Mouse (Mus musculus): ENCODE measurements around the gene Stk11.

Gene Stk11

DNA sequence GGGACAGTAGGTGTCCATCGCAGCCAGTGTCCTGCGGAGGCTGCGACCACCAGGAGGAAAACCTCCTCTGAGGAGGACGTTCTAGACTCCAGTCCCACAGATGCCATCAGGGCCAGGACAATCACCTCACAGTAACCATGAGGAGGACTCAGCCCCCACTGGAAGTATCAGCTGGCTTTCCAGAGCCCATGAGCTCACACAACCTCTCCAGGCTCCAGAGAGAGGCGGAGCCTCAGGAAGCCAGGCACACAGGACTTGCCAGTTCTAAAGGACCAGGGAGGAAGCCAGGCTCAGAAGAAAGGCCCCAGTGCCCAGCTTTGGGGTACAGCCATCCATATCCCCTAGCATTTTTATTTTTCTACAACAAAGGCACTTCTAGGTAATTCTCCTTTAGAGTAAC lies 20.1 kb upstream of the Stk11 start:
- peak; percentile 60 for DNase-seq

DNA sequence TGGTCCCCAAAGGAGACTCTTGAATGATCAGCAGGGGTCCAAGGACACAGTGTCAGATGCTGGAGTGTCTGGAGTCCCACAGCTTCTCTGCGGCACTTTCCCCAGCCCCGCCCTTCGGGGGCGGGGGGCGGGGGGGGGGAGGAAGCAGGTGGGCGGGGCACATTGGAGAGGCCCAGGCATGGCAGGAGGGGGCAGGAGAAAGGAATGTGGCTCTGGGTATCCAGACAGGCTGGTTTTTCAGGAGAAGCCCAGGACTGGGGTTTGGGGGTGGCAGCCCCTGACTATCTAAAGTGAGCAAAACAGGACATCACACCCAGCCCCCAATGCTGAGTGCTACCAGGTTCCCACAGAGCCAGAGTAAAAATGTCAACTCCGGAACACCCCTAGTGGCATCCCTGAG lies 18.3 kb upstream of the Stk11 start:
- DNase-seq = no peak

DNA sequence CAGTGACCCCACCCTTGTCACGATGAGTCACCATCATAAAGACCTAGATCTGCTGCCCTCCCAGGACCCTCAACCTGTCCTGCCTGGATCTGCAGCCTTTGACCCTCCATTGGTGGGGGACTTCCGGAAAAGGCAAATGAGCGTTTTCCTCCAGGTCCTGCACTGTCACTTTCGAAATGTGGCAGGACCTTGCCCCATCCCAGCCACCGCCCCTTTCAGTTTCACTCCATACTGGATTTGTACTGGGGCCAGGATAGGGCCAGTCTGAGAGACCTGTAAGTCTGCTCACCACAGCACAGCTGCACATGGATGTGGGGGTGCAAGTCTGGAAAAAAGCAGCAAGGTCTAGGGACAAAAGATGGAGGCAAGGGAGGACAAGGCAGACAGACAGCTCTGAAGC lies 17.0 kb upstream of the Stk11 start:
- DNase-seq = no peak

DNA sequence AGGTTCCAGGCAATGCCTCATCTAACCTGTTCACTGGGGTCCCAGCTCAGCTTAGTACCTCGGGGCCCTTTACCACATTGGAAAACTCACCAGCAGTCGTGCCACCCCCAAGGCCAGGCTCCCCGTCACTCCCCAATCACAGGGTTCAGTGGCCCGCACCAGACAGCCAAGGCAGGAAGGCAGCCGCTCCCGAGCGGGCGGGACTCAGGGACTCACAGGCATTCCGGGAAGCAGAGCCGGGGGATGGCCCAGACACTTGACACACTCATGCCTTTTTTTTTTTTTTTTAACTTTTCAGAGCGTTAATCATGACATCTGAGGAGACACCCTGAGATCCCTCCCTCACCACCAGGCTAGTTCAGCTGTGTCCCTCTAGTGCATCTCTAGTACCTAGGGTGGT lies 14.6 kb upstream of the Stk11 start:
- DNase-seq = peak; percentile 62

DNA sequence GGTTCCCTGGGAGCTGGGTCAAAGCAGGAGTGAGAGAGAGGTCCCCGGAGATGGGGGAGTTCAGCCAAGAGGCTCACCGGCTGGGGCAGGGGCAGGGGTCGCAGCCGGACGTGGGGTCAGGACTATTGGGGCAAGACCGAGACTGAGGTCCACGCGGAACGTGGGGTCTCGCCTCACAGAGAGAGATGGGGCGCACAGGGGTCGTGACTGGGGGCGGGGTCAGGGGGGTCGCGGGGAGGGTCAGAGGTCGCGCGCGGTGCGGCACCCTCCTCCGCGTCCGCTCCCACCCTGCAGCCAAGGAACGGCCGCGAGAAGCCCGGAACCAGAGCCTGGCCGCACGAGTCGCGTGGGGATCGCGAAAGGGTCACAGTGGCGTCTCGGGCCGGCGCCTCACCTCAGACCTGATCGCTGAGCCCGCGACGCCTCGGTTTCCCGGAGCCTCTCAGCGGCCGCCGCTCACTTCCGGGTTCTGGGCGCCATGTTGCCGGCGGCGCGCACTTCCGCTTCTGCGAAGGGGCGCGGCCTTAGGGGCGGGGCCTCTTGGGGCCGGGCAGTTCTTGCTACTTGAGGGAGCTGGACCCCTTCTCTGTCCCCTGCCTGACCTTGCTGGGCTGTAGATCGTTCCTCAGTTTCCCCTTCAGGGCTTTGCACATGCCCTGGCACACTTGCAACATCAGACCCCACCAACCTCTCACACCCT lies 13.2 kb upstream of the Stk11 start:
- DNase-seq = peak; percentile 93

DNA sequence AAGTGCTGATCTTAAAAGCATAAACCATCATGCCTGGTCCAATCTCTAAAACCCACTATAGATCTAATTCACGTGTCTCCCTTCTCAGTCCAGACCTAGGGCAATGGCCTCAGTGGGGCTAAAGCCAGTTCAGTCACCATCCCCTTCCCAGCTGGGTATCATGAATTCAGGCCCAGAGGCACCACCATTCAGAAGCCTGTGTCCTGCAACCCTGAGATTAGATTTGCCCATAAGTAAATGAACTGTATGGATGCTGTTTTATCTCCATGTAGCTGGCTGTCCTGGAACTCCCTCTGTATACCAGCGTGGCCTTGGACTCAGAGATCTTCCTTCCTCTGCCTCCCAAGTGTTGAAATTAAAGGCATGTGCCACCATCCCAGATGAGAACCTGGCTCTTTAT lies 12.6 kb upstream of the Stk11 start:
- no peak for DNase-seq

DNA sequence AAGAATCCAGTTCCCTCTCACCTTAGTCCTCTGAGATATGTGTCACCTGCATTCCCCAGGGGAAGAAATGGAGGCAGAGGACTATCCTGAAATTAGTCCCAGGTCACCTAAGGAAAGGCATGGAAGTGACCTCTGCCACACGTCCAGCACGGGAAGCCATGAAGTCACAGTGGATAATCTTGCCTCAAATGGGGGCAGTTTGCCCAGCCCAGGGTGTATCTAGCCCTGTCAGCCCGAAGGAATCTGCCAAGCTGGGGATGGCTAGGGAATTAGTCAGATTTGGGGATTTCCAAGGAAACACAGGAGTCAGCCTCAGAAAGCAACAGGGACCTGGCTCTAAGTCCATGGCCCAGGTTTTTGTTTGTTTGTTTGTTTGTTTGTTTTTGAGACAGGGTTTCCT lies 11.4 kb upstream of the Stk11 start:
- DNase-seq = no peak

DNA sequence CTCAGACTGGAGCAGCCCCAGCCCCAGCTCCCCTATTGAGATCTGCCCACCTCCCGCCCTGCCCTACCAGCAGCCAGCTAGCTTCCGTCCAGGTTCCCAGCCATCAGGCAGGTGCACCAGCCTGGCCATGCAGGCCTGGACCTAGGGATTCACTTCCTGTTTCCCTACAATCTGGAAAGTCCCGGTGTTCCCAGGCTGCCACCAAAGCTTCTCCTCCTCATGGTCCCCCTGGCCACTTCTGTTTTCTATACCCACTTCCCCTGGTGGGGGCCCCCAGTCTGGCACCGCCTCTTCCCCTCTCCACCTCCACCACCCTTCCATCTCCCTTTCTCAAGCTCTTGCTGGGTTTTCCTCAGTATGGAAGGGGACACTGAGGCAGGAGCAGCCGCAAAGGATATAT lies 10.1 kb upstream of the Stk11 start, which contains the start of gene Sbno2:
Sbno2 (minus strand) TSS at position 112 of the 400 bp plus-strand sequence.
- DNase-seq = peak; percentile 25

DNA sequence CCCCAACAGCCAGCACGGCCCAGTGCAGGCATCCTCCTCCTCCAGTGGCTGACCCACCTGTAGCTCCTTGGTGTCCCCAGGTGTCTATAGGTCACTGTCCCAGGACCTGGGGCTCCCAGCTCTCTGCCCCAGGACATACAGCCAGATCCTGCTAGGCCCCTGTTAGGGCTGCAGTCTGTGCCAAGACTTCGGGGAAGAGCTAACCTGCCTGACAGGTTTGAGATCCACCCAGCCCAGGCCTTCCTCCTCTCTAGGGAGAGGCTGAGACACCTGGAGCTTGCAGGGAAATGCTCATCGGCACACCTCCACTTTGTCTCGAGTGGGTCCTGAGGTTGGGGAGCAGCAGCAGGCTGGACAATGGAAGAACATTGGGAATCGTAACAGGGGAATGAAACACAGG lies 9.7 kb upstream of the Stk11 start:
- DNase-seq = no peak

DNA sequence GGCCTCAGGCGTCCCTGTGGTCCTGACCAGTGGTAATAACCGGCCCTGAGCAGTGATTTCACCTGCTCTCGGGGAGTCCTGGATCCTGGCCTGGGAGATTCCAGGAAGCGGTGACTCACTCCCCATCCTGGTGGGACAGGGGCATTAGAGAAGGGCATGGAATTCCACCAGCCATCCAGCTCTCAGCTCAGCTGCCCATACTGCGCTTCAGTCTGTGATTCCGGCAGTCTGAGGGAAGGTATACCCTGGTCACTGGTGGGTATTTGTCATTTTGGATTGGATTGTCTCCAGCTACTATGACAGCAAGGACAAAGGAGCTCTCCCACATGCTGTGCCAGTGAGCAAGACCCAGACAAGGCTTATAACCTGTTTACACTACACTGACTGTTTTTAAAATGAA lies 7.9 kb upstream of the Stk11 start:
- DNase-seq = no peak

DNA sequence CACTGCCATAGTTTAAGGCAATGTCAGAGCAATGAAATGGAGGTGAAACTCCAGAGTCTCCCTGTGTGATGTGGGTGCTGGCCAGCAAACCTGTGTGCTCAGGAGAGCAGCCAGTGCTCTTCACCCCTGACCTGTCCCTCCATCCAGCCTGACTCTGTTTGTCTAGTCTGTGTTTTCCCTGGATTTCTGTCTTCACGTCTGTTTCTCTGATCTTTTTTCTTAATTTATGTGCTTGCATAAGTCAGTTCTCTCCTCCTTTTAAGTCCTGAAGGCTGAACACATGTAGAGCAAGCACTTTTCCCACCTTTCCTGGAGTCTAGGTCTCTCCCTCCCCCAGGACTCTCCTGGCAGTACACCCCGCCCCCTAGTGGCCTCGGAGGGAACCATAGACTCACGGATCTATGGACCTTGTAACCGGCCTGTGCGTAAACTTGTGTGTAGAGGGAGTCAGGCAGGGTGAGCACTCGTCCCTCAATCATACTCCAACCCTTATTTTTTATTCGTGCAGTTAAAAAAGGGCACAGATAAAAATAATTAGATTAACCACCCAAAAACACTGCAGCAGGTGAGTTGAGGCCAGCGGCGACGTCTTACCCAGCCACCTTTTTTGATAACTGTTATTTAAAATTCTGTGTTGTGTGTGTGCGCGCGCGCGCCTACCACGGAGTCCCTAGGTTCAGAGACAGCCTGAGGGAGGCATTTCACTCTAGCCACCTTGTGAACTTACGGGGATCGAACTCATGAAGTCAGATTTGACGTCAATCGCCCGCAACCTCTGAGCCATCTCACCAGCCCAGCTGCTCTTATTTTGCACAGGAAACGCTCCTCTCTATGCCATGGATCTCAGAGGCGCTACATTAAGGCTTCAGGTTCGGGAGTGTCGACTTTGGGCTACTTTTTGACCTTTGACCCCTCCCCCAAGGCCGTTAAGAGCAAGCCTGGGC lies 990 bp upstream of the Stk11 start:
- DNase-seq = peak; percentile 96

DNA sequence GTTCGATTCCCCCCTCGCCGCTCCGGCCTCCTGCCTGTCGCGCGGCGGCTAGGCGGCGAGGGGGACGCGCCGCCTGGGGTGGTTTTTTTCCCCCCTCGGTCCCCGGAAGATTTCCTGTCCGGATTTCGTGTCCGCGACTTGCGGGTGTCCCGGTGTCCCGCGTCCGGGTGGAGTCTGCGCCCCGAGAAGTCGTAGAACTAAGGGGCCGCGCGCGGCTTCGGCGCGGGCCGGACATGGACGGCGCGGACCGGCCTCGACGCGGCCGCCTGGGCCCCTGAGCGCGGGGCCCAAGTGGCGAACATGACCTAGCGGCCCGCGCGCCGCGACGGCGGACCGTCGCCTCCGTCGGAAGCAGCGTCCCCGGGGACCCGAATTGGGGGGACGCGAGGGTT lies 337 bp downstream of the Stk11 start:
- DNase-seq = no peak

DNA sequence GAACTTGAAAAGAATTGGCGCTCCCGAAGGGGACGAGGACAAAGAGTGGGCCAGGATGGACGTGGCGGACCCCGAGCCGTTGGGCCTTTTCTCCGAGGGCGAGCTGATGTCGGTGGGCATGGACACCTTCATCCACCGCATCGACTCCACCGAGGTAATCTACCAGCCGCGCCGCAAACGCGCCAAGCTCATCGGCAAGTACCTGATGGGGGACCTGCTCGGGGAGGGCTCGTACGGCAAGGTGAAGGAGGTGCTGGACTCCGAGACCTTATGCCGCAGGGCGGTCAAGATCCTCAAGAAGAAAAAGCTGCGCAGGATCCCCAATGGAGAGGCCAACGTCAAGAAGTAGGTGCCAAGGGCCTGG lies 942 bp downstream of the Stk11 start:
- peak; percentile 32 for DNase-seq

DNA sequence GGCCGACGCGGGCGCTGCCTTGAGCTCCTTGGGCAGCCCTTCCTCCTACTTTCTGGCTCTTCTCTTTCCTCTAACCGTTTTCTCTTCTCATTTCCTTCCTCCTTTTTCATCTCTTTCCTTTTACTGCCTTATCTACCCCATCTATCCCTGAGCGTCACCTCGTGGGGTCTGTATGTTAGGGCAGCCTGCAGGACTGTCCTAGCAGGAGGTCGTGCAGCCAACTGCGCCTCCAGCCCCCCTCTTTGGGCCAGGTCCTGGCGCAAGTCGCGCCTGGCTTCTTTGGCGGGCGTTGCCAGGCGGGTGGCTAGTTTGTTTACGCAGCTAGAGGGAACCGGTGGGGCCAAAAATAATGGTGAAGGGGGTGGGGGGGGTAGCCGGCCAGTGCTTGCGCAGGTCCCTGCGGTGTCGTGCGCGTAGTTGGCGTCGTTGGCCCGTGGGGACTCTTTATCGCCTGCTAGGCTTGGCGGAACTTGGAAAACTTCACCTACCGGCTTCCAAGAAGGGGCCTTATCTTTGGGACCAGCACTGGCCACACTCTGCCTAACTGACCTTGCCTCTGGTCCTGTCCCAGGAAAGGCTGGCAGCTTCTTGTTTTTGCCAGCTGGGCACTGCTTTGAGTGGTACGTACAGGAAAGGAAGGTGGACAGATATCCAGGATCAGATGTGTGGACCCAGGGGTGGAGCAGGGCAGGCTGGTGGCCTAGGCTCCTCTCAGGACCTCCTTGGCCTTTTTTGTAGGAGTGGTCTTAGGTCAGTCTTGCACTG lies 1.5 kb downstream of the Stk11 start:
- DNase-seq = peak; percentile 68

DNA sequence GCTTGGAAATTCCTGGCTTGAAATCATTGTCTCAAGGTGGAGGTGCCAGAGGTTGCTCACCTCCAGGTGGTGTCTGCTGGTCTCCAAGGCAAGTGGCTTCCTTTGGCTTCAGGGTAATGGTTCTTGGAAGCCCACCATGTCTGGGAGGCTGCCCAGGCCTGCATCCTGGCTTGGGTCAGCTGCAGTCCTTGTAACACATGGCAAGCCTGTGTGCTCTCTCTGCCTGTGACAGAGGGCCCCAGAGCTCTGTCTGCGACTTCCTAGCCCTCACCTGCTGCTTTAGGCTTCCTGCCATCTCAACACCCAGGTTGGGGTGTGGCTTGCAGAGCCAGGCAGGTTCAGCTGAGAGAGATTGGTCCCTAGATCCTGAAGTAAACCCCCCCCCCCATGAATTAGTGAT lies 2.1 kb downstream of the Stk11 start:
- no peak for DNase-seq

DNA sequence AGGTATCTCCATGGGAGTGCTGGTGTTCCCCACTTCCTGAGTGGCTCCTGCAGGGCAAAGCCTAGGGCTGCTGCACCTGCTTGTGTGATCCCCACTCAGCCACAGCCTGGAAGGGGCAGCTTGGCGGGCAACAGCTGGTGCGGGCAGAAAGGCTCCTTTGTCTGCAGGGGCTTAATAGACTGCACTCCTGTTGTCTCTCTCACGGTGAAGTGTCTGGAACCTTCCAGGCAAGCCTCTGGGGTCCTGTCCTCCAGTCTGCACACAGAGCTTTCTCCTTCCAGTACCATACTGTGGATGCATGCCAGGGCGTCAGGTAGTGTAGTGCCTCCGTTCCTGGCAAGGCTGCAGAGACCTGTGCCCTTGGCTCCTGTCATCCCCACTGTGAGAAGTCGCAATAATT lies 2.9 kb downstream of the Stk11 start:
- no peak for DNase-seq

DNA sequence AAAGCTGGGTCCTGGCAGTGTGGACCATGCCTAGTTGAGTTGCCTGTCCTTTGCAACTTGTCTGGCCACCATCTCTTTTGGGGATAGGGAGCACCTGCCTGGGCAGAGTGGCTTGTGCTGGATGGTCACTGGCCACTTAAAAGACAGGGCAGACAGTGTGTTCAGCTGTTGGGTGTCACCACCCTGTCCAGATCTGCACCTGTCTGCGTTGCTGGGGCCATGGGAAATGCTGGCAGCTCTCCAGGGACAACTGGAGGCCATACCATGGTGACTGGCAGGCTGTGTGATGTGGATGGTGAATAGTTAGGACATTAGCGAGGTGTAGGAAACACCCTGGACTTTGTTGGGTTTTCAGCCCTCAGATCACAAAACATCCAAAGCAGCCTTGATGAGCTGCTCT lies 4.5 kb downstream of the Stk11 start:
- no peak for DNase-seq

DNA sequence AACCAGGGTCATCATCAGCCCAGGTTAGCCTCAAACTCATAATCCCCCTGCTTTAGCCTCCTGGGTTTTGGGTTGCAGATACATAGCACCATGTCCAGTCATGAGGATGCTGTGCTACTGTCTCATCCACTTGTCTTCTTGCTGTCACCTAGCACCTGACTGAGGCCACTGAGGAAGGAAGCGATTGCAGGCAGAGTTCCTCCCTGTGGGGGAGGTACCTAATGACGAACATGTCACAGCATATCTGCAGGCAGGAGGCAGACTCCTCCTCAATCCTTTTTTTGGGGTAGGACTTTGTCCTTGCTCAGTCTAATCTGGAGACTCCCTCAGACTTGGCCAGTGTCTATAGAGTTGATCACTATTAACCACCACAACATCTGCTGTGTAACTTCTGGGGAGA lies 6.0 kb downstream of the Stk11 start:
- DNase-seq = no peak

DNA sequence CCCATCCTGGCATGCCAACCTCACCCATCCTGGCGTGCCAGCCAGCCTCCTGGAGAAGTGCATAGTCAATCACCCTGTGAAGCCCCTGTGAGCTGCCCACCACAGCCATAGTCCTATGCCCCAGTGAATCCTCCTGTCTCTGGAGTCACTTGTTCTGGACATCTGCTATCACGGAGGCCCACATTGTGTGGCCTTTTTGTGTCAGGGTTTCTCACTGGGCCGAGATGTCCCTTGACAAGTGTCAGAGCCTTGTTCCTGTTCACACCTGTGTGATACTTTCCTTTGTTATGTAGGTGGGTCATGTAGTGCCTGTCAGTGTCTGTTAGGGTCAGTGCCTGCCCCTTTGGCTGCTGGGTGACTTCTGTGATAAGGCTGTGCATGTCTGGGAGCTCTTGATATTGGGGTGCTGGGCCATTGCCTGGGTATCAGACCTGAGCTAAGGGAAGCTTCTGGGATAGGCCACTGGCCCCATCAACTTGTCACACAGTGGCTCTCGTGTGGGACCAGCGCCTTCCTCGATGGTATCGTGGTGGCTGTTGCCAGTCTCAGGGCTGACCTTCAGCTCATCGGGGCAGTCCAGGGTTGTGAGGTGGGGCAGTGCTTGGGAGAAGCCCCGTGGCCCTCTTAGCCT lies 8.4 kb downstream of the Stk11 start:
- no peak for DNase-seq

DNA sequence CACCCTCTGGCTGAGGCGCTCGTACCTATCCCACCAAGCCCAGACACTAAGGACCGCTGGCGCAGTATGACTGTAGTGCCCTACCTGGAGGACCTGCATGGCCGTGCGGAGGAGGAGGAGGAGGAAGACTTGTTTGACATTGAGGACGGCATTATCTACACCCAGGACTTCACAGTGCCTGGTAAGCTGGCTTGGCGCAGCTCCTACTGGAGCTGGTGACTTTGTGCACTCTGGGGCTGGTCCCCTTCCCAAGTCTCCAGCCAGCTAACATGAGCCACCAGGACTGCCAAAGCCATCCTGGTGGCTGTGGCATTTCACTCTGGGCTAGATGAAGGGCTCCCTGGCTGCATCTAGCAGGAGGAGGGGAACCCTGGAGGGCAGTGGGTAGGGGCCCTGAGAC lies 12.3 kb downstream of the Stk11 start:
- no peak for DNase-seq

DNA sequence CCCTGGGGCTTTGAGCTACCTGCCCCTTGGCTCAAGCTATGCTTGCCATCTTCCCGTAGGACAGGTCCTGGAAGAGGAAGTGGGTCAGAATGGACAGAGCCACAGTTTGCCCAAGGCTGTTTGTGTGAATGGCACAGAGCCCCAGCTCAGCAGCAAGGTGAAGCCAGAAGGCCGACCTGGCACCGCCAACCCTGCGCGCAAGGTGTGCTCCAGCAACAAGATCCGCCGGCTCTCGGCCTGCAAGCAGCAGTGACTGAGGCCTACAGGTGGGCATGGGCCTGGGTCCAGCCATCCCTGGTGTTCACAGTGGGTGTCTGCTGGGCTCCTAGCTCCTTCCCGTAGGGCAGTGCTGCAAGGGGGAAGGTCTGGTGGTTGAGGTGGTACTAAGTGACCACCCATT lies 14.2 kb downstream of the Stk11 start:
- no peak for DNase-seq

DNA sequence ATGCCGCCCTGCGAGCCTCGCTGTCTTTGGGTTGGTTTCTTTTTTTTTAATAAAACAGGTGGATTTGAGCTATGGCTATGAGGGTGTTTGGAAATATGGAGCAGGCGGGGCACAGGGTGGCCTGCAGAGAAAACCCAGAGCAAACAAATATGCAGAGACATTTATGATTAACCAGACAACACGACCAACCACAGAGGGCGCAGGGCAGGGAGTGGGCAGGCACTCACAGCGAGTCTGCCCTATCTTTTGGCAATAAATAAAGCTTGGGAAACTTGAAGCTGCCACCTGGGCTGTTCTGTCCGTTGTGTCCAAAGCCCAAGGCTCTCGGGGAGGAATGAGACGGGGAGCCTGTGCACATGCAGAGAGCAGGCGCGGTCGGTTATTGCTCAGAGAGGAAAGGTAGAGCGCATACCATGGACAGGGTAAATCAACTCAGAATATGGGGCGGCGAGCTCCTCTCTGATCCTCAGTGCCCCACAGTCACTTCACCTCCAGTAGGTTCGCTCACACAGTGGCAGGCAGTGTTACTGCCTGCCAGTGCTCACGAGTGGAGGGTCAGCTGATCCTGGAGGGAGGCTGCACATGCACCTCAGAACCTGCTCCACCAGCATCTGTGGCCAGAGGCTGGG lies 14.9 kb downstream of the Stk11 start:
- DNase-seq = peak; percentile 44

Data from lung, postnatal 10 days (tissue).